10 mouse cellular contexts compared by ENCODE assay signal in the genomic region with DNA sequence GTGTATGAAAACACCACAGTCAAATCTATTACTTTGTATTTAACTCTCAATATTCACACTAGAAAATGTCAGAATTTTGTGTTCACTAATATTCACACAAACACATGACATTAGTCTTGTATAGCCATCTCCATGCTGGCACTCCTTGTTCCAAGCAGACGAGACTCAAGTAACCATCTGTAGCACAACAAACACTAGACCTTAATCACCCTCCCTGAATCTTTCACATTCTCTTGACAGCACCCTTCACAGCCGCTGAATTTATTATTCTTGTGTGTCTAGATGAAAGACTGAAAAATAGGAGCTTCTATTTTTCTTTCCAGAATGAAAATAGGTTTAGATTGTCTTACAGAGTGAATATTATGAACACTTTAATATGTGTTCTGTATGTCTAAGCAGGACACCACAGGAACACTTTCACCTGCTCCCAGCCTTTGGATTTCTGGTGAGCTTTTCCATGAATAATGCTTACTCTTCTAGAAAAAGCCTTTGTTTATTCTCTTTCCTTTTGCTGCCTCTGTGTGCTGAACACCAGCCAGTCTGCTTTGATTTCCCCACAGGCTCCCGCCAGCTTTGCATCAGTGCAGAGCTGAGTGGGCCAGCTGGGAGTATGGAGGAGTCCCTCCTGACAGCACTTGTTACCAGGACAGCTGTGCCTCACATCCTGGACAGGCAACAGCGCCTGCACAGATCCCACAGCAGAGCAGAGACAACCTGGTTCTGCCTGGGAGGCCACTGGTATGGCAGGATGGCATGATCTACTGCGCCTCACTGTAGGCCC.
DNase-seq lines count a peak whose midpoint lies in the region; ATAC-seq and TF ChIP-seq lines count a peak whose summit lies in the region.
"Had no signal": no experiment of that assay in that cellular context is flagged by ENCODE, and none has a peak within 500 bp of the region (broad histone marks: within the 10 kb centered on the region; RNA-seq: fewer than 3 reads in every experiment).

No protein-coding gene starts in this region.

- no peak overlapping the region for H3K4me3 ChIP-seq in CH12.LX (replicated peaks in 1 of 3; ENCODE audit: low read depth in 2 of 3, low read length in 2 of 3, poor library complexity in 1 of 3)
- no peak overlapping the region for H3K4me3 ChIP-seq in embryonic facial prominence, embryonic 14.5 days (ENCODE audit: low read depth, low read length)
- H3K4me3 ChIP-seq in hindbrain, postnatal 0 days (ENCODE audit: low read length) = no peak overlapping the region
- no peak overlapping the region for H3K4me3 ChIP-seq in midbrain, embryonic 12.5 days
- H3K4me3 ChIP-seq: embryonic facial prominence, embryonic 13.5 days had no signal

- ATAC-seq in embryonic facial prominence, embryonic 14.5 days (ENCODE audit: low read depth) = peak; percentile 81
- ATAC-seq in hindbrain, postnatal 0 days = peak; percentile 90
- ATAC-seq in midbrain, embryonic 12.5 days (ENCODE audit: low FRiP score, low read depth) = peak; percentile 93
- no peak for ATAC-seq in megakaryocyte-erythroid progenitor cell, adult 5-6 weeks (replicated peaks; ENCODE audit: low FRiP score, low TSS enrichment, poor library complexity, severe bottlenecking)

- no peak for TF ChIP-seq CTCF in CH12.LX (conservative IDR thresholded peaks at IDR 0.05 in 1 of 2, IDR thresholded peaks at IDR 0.05 in 1 of 2; ENCODE audit: low read depth in 2 of 2, low read length in 2 of 2)
- TF ChIP-seq CTCF in hindbrain, postnatal 0 days (IDR thresholded peaks at IDR 0.05; ENCODE audit: low read depth) = no peak

- H3K4me1 ChIP-seq in CH12.LX (ENCODE audit: control insufficient read depth in 1 of 2, insufficient read depth in 2 of 2) = peaks cover 0 to 3% of the 10 kb centered on the region in 2 experiments; a peak in 1 of 4 replicates
- H3K4me1 ChIP-seq in embryonic facial prominence, embryonic 14.5 days (ENCODE audit: control insufficient read depth, insufficient read depth, low read length) = no peaks in the 10 kb centered on the region
- H3K4me1 ChIP-seq in hindbrain, postnatal 0 days (ENCODE audit: insufficient read depth, low read length) = no peaks in the 10 kb centered on the region
- H3K4me1 ChIP-seq in midbrain, embryonic 12.5 days = peaks cover 7% of the 10 kb centered on the region; the same call in 1 of the 2 replicates

- WGBS in embryonic facial prominence, embryonic 14.5 days = 73% methylated on average over 5 of the region's 5 CpGs
- WGBS in hindbrain, postnatal 0 days = 34% methylated on average over 5 of the region's 5 CpGs
- WGBS in midbrain, embryonic 12.5 days = 55% methylated on average over 5 of the region's 5 CpGs

- H3K27ac ChIP-seq in CH12.LX (ENCODE audit: insufficient read depth, low read depth) = no peak overlapping the region
- 0 out of 2 replicates have a peak overlapping the region, but pooled peaks have one; percentile 3 for H3K27ac ChIP-seq in embryonic facial prominence, embryonic 14.5 days (replicated peaks; ENCODE audit: low read depth, low read length)
- H3K27ac ChIP-seq in hindbrain, postnatal 0 days = peak overlapping the region; percentile 60
- peak overlapping the region; percentile 43 for H3K27ac ChIP-seq in midbrain, embryonic 12.5 days (replicated peaks)
- H3K27ac ChIP-seq: embryonic facial prominence, embryonic 13.5 days had no signal

- TF ChIP-seq EP300 in CH12.LX (IDR thresholded peaks at IDR 0.05; ENCODE audit: low read length) = no peak

- H3K27me3 ChIP-seq in CH12.LX (replicated peaks) = no peaks in the 10 kb centered on the region
- no peaks in the 10 kb centered on the region for H3K27me3 ChIP-seq in embryonic facial prominence, embryonic 14.5 days (replicated peaks; ENCODE audit: control insufficient read depth, insufficient read depth, low read length)
- H3K27me3 ChIP-seq in hindbrain, postnatal 0 days (ENCODE audit: insufficient read depth, low read length) = no peaks in the 10 kb centered on the region
- no peaks in the 10 kb centered on the region for H3K27me3 ChIP-seq in midbrain, embryonic 12.5 days
- H3K27me3 ChIP-seq: embryonic facial prominence, embryonic 13.5 days had no signal

- H3K9ac ChIP-seq in CH12.LX (ENCODE audit: insufficient read depth, low read depth) = no peak overlapping the region
- no peak overlapping the region for H3K9ac ChIP-seq in embryonic facial prominence, embryonic 14.5 days (ENCODE audit: low read depth, low read length)
- no peak overlapping the region for H3K9ac ChIP-seq in hindbrain, postnatal 0 days (replicated peaks; ENCODE audit: low read length)
- H3K9ac ChIP-seq in midbrain, embryonic 12.5 days (replicated peaks) = no peak overlapping the region
- H3K9ac ChIP-seq: embryonic facial prominence, embryonic 13.5 days had no signal

- H3K4me2 ChIP-seq in CH12.LX (ENCODE audit: insufficient read depth, low read depth, poor library complexity, severe bottlenecking) = no peak overlapping the region
- H3K4me2 ChIP-seq in embryonic facial prominence, embryonic 14.5 days (ENCODE audit: low read depth, low read length) = no peak overlapping the region
- no peak overlapping the region for H3K4me2 ChIP-seq in hindbrain, postnatal 0 days (ENCODE audit: low read depth, low read length)
- H3K4me2 ChIP-seq in midbrain, embryonic 12.5 days (replicated peaks) = no peak overlapping the region
- H3K4me2 ChIP-seq: embryonic facial prominence, embryonic 13.5 days had no signal

- no peaks in the 10 kb centered on the region for H3K79me2 ChIP-seq in CH12.LX (replicated peaks; ENCODE audit: control insufficient read depth, extremely low read depth, insufficient read depth, poor library complexity, severe bottlenecking)

- dilution Hi-C loops in CH12.LX (cut with MboI; ENCODE audit: extremely low pct_ligation_motif_present, extremely low pct_unique_long_range_greater_than_20kb, low sequenced_read_pairs) = no loop called here

- DNase-seq in CH12.LX (ENCODE audit: extremely low read depth) = peak; percentile 0
- peak; percentile 68 for DNase-seq in embryonic facial prominence, embryonic 14.5 days (ENCODE audit: low spot score)
- DNase-seq in hindbrain, postnatal 0 days (ENCODE audit: low spot score) = peak; percentile 66
- no peak for DNase-seq in adrenal gland, postnatal 14 days
- DNase-seq in adrenal gland, adult 2 months = no peak
- no peak for DNase-seq in testis, postnatal 10 days (ENCODE audit: low spot score)
- DNase-seq: kidney, adult 8-10 months had no signal

- no peaks in the 10 kb centered on the region for H3K9me3 ChIP-seq in CH12.LX (replicated peaks; ENCODE audit: low read length)
- H3K9me3 ChIP-seq in embryonic facial prominence, embryonic 14.5 days (ENCODE audit: control insufficient read depth, low read length) = no peaks in the 10 kb centered on the region
- no peaks in the 10 kb centered on the region for H3K9me3 ChIP-seq in hindbrain, postnatal 0 days (ENCODE audit: low read length)
- no peaks in the 10 kb centered on the region for H3K9me3 ChIP-seq in midbrain, embryonic 12.5 days
- H3K9me3 ChIP-seq: embryonic facial prominence, embryonic 13.5 days had no signal

- in situ Hi-C loops in CH12.LX (cut with MboI; ENCODE audit: low pct_ligation_motif_present, low pct_unique_long_range_greater_than_20kb, low sequenced_read_pairs) = no loop called here

- no peaks in the 10 kb centered on the region for H3K36me3 ChIP-seq in CH12.LX (replicated peaks in 1 of 2; ENCODE audit: control insufficient read depth in 1 of 2, insufficient read depth in 1 of 2, low read length in 1 of 2)
- peaks cover 20% of the 10 kb centered on the region for H3K36me3 ChIP-seq in embryonic facial prominence, embryonic 14.5 days (ENCODE audit: control insufficient read depth, insufficient read depth, low read length)
- H3K36me3 ChIP-seq in hindbrain, postnatal 0 days (ENCODE audit: insufficient read depth, low read length) = no peaks in the 10 kb centered on the region
- peaks cover 10% of the 10 kb centered on the region; the same call in 1 of the 2 replicates for H3K36me3 ChIP-seq in midbrain, embryonic 12.5 days

- TF ChIP-seq POLR2A in CH12.LX (IDR thresholded peaks at IDR 0.05; ENCODE audit: low read depth, low read length) = no peak

- TF ChIP-seq RAD21 in CH12.LX (IDR thresholded peaks at IDR 0.05; ENCODE audit: low read depth, low read length) = no peak

TF ChIP-seq in CH12.LX, 34 proteins besides CTCF, POLR2A, EP300 and RAD21:
- TF ChIP-seq ZNF384 (IDR thresholded peaks at IDR 0.05; ENCODE audit: low read depth, low read length) (no peak), NRF1 (IDR thresholded peaks at IDR 0.05; ENCODE audit: low read depth, low read length) (no peak), MAZ (IDR thresholded peaks at IDR 0.05; ENCODE audit: low read depth, low read length) (no peak), ZC3H11A (IDR thresholded peaks at IDR 0.05; ENCODE audit: low read depth, low read length) (no peak), PAX5 (IDR thresholded peaks at IDR 0.05; ENCODE audit: low read length) (no peak), BHLHE40 (IDR thresholded peaks at IDR 0.05; ENCODE audit: low read depth, low read length) (no peak), CHD2 (IDR thresholded peaks at IDR 0.05; ENCODE audit: low read length) (no peak), USF1 (IDR thresholded peaks at IDR 0.05; ENCODE audit: low read depth, low read length) (no peak), CHD1 (IDR thresholded peaks at IDR 0.05; ENCODE audit: low read depth, low read length) (no peak), TCF12 (IDR thresholded peaks at IDR 0.05; ENCODE audit: low read depth, low read length) (no peak), ETS1 (conservative IDR thresholded peaks at IDR 0.05; ENCODE audit: low read depth, low read length) (no peak), MXI1 (IDR thresholded peaks at IDR 0.05; ENCODE audit: low read depth, low read length) (no peak), POLR2AphosphoS2 (IDR thresholded peaks at IDR 0.05; ENCODE audit: low read depth, low read length) (no peak), RCOR1 (conservative IDR thresholded peaks at IDR 0.05; ENCODE audit: low read depth, low read length) (no peak), JUN (IDR thresholded peaks at IDR 0.05; ENCODE audit: insufficient read depth, low read depth, low read length) (no peak)

Comparison
In these comparisons a context has a peak if more than half of its experiments do, and no peak if none do; other contexts are left out.
1. DNase-seq: peak in CH12.LX (single experiment), embryonic facial prominence, embryonic 14.5 days (single experiment) and hindbrain, postnatal 0 days (single experiment); none in adrenal gland, postnatal 14 days (single experiment), adrenal gland, adult 2 months (single experiment) and testis, postnatal 10 days (single experiment).